Mouse (Mus musculus): ENCODE measurements around the gene Acap2.

- no peak for TF ChIP-seq CHD2 (IDR thresholded peaks at IDR 0.05; ENCODE audit: low read length)
- TF ChIP-seq CHD1 (IDR thresholded peaks at IDR 0.05; ENCODE audit: low read depth, low read length): no peak
- TF ChIP-seq CTCF (conservative IDR thresholded peaks at IDR 0.05 in 1 of 2, IDR thresholded peaks at IDR 0.05 in 1 of 2; ENCODE audit: low read depth in 2 of 2, low read length in 2 of 2): peak; percentile 94 to 99
- no peak for TF ChIP-seq EP300 (IDR thresholded peaks at IDR 0.05; ENCODE audit: low read length)
These were observed 130.5 kb downstream of the Acap2 start for GRCm38 (mm10) chr16:31070358-31071133.

Measured in CH12.LX (cell line).